Mouse (Mus musculus): Measurements from ENCODE around the gene Slc1a1.

- no peak for TF ChIP-seq CTCF (IDR thresholded peaks at IDR 0.05; ENCODE audit: extremely low read depth, insufficient read depth, insufficient read length, insufficient replicate concordance)
- TF ChIP-seq POLR2A (IDR thresholded peaks at IDR 0.05; ENCODE audit: low read depth, low read length): no peak
Measured at GRCm38 (mm10) chr19:28915602-28916250, 80.9 kb downstream of the Slc1a1 start.
